Mouse (Mus musculus): ENCODE data around the gene Yrdc. TPM values are rescaled to one million over a fixed set of nuclear protein-coding genes. Genes with fewer than 3 reads are reported as not detected.

The Yrdc gene
- total RNA-seq, 2 experiments from 2014 or later, result 29.8 to 33.8 TPM

- Histone ChIP-seq H3K4me3 (peak overlapping the region; percentile 56), H3K27ac (peak overlapping the region; percentile 94)
- TF ChIP-seq CTCF (IDR thresholded peaks at IDR 0.05), result no peak
- DNase-seq (ENCODE audit: extremely low spot score in 1 of 2, low spot score in 2 of 2), result peak; percentile 73 to 76
- intact Hi-C loops (cut with DNase I), result no loop called here
These were observed 44.3 kb downstream of the Yrdc start for GRCm38 (mm10) chr4:124894508-124895428.

- TF ChIP-seq CTCF (IDR thresholded peaks at IDR 0.05), result no peak
- intact Hi-C loops (cut with DNase I), result no loop called here
- DNase-seq (ENCODE audit: extremely low spot score in 1 of 2, low spot score in 2 of 2), result no peak
- Histone ChIP-seq H3K4me3 (no peak overlapping the region), H3K27ac (no peak overlapping the region)
These were observed 47.9 kb downstream of the Yrdc start for GRCm38 (mm10) chr4:124898428-124898827.

- no peak overlapping the region for H3K27ac ChIP-seq
- DNase-seq (ENCODE audit: extremely low spot score in 1 of 2, low spot score in 2 of 2), result no peak
- H3K4me3 ChIP-seq, result no peak overlapping the region
- intact Hi-C loops (cut with DNase I), result no loop called here
- no peak for TF ChIP-seq CTCF (IDR thresholded peaks at IDR 0.05)
These were observed 49.4 kb downstream of the Yrdc start for GRCm38 (mm10) chr4:124899906-124900305.

Other genes starting within 250 kb of the Yrdc start
- gene 3100002H09Rik, start 239.9 kb upstream of the Yrdc start, total RNA-seq (2021), result under 1 TPM in 1 of 2 experiments, not detected in 1; 0.70 TPM
- 10 to 100 TPM; 16.9 to 18.8 TPM for gene Pou3f1, start 193.9 kb upstream of the Yrdc start, total RNA-seq (2021)
- 10 to 100 TPM; 13.3 to 15.7 TPM for gene Utp11, start 157.1 kb upstream of the Yrdc start, total RNA-seq (2021)
- 1 to 10 TPM; 1.4 to 2.2 TPM for gene Fhl3, start 150.0 kb upstream of the Yrdc start, total RNA-seq (2021)
- gene Sf3a3, start 135.9 kb upstream of the Yrdc start, total RNA-seq (2021), result 10 to 100 TPM; 33.0 to 35.6 TPM
- gene Inpp5b, start 108.8 kb upstream of the Yrdc start, total RNA-seq (2021), result 10 to 100 TPM; 46.5 to 48.7 TPM
- gene Mtf1, start 48.6 kb upstream of the Yrdc start, total RNA-seq (2021), result 10 to 100 TPM; 26.1 to 28.4 TPM
- 10 to 100 TPM; 66.6 to 74.8 TPM for gene 1110065P20Rik, start 517 bp downstream of the Yrdc start, total RNA-seq (2021)
- 10 to 100 TPM; 53.7 to 55.3 TPM for gene Maneal, start 11.5 kb downstream of the Yrdc start, total RNA-seq (2021)
- 10 to 100 TPM; 60.5 to 69.6 TPM for gene Epha10, start 30.2 kb downstream of the Yrdc start, total RNA-seq (2021)
- gene 9930104L06Rik, start 86.4 kb downstream of the Yrdc start, total RNA-seq (2021), result 10 to 100 TPM; 18.9 to 20.3 TPM
- gene Cdca8, start 88.6 kb downstream of the Yrdc start, total RNA-seq (2021), result 1 to 10 TPM; 1.2 to 1.9 TPM
- gene Rspo1, start 135.8 kb downstream of the Yrdc start, total RNA-seq (2021), result 10 to 100 TPM; 17.1 to 21.6 TPM
- 10 to 100 TPM; 61.3 to 65.5 TPM for gene Gnl2, start 165.9 kb downstream of the Yrdc start, total RNA-seq (2021)
- under 1 TPM; 0.27 to 0.37 TPM for gene Dnali1, start 215.0 kb downstream of the Yrdc start, total RNA-seq (2021)
- 10 to 100 TPM; 15.2 to 16.1 TPM for gene Snip1, start 216.0 kb downstream of the Yrdc start, total RNA-seq (2021)
- gene Meaf6, start 234.5 kb downstream of the Yrdc start, total RNA-seq (2021), result 100 to 1,000 TPM; 132 to 138 TPM

All from left cerebral cortex, adult 2 months (tissue).